Mouse (Mus musculus) stomach, embryonic 16.5 days (tissue): ENCODE measurements around the gene Umps. TPM values are rescaled to one million over a fixed set of nuclear protein-coding genes. Genes with fewer than 3 reads are reported as not detected.

ENCODE experiments used
- ATAC-seq: fragments of 200-750 bp; cut with Nextera tagmentation; 2 replicates; pipeline ENCODE4 v1.8.0; 2017; ENCODE audit warnings: moderate number of reproducible peaks, moderate TSS enrichment; ENCODE audit not compliant: insufficient read depth, low FRiP score
- H3K27ac ChIP-seq: fragments of 300-500 bp; sonication (generic); 2 replicates; pipeline ENCODE4 v1.5.1; 2014; ENCODE audit warnings: low read length
- H3K27me3 ChIP-seq: fragments of 300-500 bp; sonication (generic); 2 replicates; pipeline ENCODE4 v1.6.1; 2014; ENCODE audit warnings: low read length, control low read depth, mixed read lengths; ENCODE audit not compliant: control insufficient read depth, insufficient read depth
- H3K36me3 ChIP-seq: fragments of 300-500 bp; sonication (generic); 2 replicates; pipeline ENCODE4 v1.6.1; 2014; ENCODE audit warnings: low read length; ENCODE audit not compliant: control insufficient read depth, insufficient read depth
- H3K4me1 ChIP-seq: fragments of 300-500 bp; sonication (generic); 2 replicates; pipeline ENCODE4 v1.6.1; 2014; ENCODE audit warnings: low read length, control low read depth, mixed read lengths; ENCODE audit not compliant: control insufficient read depth, insufficient read depth
- H3K4me2 ChIP-seq: fragments of 300-500 bp; sonication (generic); 2 replicates; pipeline ENCODE4 v1.6.1; 2014; ENCODE audit warnings: low read depth, low read length, mixed read lengths
- H3K4me3 ChIP-seq: fragments of 300-500 bp; sonication (generic); replicated peaks from 2 replicates; pipeline ENCODE4 v1.5.1; 2014; ENCODE audit warnings: mild to moderate bottlenecking, low read length
- H3K9ac ChIP-seq: fragments of 300-500 bp; sonication (generic); 2 replicates; pipeline ENCODE4 v1.6.1; 2014; ENCODE audit warnings: low read length
- H3K9me3 ChIP-seq: fragments of 300-500 bp; sonication (generic); replicated peaks from 2 replicates; pipeline ENCODE4 v1.6.1; 2016; ENCODE audit warnings: low read length, control low read depth; ENCODE audit not compliant: control insufficient read depth
- WGBS: fragments of 180-500 bp; shearing (Covaris S2); extraction: QIAGEN DNeasy Blood & Tissue Kit; methylation state at CpG from one replicate; pipeline ENCODE4 v1.1.7; 2014; 5-methylcytosine and 5-hydroxymethylcytosine counted together
- polyA plus RNA-seq: library from polyadenylated mRNA; unstranded; fragments of >200 nt; fragmentation: Nextera tagmentation; extraction: Ambion mirVana; gene quantifications from 2 replicates; pipeline ENCODE4 v1.2.1, GENCODE M21; 2015

Gene Umps
- 53.5 and 54.5 TPM in 2 replicates for polyA plus RNA-seq

GRCm38 (mm10) chr16:33966538-33967282 lies at the start of gene Umps:
Gene Umps (minus strand): TSS chr16:33967038.
- Histone ChIP-seq H3K9ac (peak within 1 kb of the TSS; percentile 93), H3K4me3 (peak within 1 kb of the TSS; percentile 93), H3K9me3 (no peaks in the 10 kb centered on the region), H3K27ac (peak within 1 kb of the TSS; percentile 79), H3K4me2 (peak within 1 kb of the TSS; percentile 74), H3K27me3 (no peaks in the 10 kb centered on the region), H3K4me1 (peaks cover 18% of the 10 kb centered on the region), H3K36me3 (peaks cover 7% of the 10 kb centered on the region; the same call in 1 of the 2 replicates)
- peak; percentile 86 for ATAC-seq
- under 1% methylated on average over 44 of the region's 44 CpGs for WGBS

DNA sequence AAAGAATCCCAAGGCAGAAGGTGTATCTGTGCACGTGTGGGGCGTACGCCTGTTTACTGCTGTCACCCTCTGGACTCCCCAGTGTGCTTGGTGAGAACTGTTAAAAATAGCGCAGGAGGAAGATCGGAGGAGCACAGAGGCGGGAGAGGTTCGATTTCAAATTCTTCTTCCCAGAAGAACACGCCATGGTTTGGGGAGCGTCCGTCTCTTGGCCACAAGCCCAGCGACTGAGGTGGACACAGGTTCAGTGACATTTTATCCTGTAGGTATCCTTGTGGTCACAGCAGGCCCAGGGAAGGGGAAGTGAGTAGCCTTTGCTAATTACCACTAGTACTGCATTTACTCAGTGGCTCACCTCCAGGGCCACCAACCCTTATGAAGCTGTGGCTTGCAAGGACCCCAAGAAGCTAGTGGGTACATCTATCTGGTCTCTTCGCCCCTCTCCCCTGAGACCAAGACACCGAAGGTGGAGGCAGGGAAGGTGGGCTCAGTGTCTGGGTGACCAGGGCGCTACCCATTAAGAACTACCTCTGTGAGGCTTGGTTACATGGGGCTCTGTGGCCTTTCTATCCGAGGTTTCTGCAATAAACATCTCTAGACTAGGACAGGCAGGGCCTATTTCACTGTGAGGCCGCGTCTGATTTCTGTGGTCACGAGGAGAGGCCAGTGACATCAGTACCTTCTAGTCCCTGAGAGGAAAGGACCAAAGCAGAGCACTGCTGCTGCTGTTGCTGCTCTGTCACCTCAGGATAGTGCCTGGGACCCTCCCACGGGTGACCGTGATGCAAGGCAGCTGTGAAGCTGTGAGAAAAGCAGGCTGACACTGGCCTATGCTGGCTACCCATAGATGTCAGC lies 45.4 kb upstream of the Umps start:
- H3K4me3 ChIP-seq = no peak overlapping the region
- WGBS = 86% methylated on average over 20 of the region's 20 CpGs
- no peak overlapping the region for H3K9ac ChIP-seq
- H3K4me2 ChIP-seq = no peak overlapping the region
- H3K27me3 ChIP-seq = no peaks in the 10 kb centered on the region
- H3K27ac ChIP-seq = no peak overlapping the region
- 0 out of 2 replicates have a peak, but pooled peaks cover 2% of the 10 kb centered on the region for H3K9me3 ChIP-seq
- peaks cover 11% of the 10 kb centered on the region for H3K36me3 ChIP-seq
- ATAC-seq = no peak
- H3K4me1 ChIP-seq = no peaks in the 10 kb centered on the region

- no peak overlapping the region for H3K4me2 ChIP-seq
- peaks cover 3% of the 10 kb centered on the region; the same call in 1 of the 2 replicates for H3K4me1 ChIP-seq
- 96% methylated on average over 2 of the region's 2 CpGs for WGBS
- H3K36me3 ChIP-seq = peaks cover 5% of the 10 kb centered on the region
- no peak for ATAC-seq
- H3K9me3 ChIP-seq = 0 out of 2 replicates have a peak, but pooled peaks cover 2% of the 10 kb centered on the region
- no peak overlapping the region for H3K4me3 ChIP-seq
- no peaks in the 10 kb centered on the region for H3K27me3 ChIP-seq
- H3K9ac ChIP-seq = no peak overlapping the region
- no peak overlapping the region for H3K27ac ChIP-seq
These were observed 42.7 kb upstream of the Umps start for GRCm38 (mm10) chr16:34009567-34009966.

- Histone ChIP-seq H3K9me3 (0 out of 2 replicates have a peak, but pooled peaks cover 2% of the 10 kb centered on the region), H3K27ac (no peak overlapping the region), H3K27me3 (no peaks in the 10 kb centered on the region), H3K4me2 (no peak overlapping the region), H3K4me3 (no peak overlapping the region), H3K9ac (no peak overlapping the region), H3K36me3 (no peaks in the 10 kb centered on the region; the same call in 1 of the 2 replicates), H3K4me1 (peaks cover 11% of the 10 kb centered on the region)
- WGBS = 91% methylated on average over 3 of the region's 3 CpGs
- ATAC-seq = no peak
These were observed 39.1 kb upstream of the Umps start for GRCm38 (mm10) chr16:34005986-34006385.

DNA sequence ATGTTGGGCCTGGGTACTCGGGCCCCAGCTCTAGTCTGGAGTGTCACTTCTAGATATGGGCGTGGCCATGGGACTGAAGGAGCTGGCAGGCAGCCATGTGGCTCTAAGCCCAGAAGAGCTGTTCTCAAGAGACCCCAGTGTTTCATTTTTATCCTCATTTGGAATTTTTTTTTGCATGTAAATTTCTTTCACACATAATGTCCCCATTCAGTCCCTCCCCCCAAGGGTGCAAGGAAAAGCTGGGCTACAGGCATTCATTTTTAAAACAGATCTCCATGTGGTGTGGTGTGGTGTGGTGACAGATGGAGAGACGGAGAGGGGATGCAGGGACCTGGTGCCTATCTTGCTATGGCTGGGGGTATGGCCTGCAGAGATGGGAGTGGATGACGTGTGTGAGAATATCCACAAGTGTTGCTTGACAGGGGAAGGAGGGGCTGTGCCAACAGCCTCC lies 37.3 kb upstream of the Umps start:
- H3K4me2 ChIP-seq = no peak overlapping the region; the same call in 1 of the 2 replicates
- no peaks in the 10 kb centered on the region for H3K27me3 ChIP-seq
- 14% methylated on average over 4 of the region's 4 CpGs for WGBS
- peak; percentile 75 for ATAC-seq
- H3K36me3 ChIP-seq = no peaks in the 10 kb centered on the region
- peaks cover 11% of the 10 kb centered on the region for H3K4me1 ChIP-seq
- no peaks in the 10 kb centered on the region for H3K9me3 ChIP-seq
- no peak overlapping the region for H3K9ac ChIP-seq
- H3K4me3 ChIP-seq = no peak overlapping the region
- H3K27ac ChIP-seq = peak overlapping the region; percentile 4; the same call in 1 of the 2 replicates

- 54% methylated on average over 10 of the region's 10 CpGs for WGBS
- no peak for ATAC-seq
- Histone ChIP-seq H3K9me3 (no peaks in the 10 kb centered on the region), H3K4me1 (peaks cover 11% of the 10 kb centered on the region), H3K9ac (no peak overlapping the region), H3K36me3 (no peaks in the 10 kb centered on the region), H3K27ac (0 out of 2 replicates have a peak overlapping the region, but pooled peaks have one; percentile 4), H3K4me2 (no peak overlapping the region), H3K27me3 (no peaks in the 10 kb centered on the region), H3K4me3 (no peak overlapping the region)
These were observed 36.8 kb upstream of the Umps start for GRCm38 (mm10) chr16:34003566-34004127.

DNA sequence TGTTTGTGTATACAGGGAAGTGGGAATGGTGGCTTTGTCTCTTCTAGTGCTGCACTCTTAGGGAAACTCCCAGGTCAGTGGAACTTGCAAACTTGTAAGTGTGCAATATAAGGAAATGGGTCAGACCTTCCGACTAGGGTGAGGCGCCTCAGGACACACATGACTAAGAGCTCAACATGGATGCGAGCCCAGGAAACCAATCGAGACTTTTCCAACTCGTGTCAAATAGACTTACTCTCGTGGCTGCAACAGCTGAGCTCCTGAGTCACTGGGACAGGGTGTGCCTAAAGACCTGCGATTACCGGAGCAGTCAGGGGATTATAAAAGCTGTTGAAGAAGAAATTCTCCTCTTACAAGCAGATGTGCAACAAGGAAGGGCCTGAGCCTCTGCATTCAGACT lies 33.9 kb upstream of the Umps start:
- H3K4me1 ChIP-seq = peaks cover 11% of the 10 kb centered on the region
- ATAC-seq = peak; percentile 32; the same call in 1 of the 2 replicates
- no peaks in the 10 kb centered on the region for H3K36me3 ChIP-seq
- H3K27ac ChIP-seq = peak overlapping the region; percentile 22; the same call in 1 of the 2 replicates
- WGBS = 42% methylated on average over 8 of the region's 8 CpGs
- H3K9me3 ChIP-seq = no peaks in the 10 kb centered on the region
- no peaks in the 10 kb centered on the region for H3K27me3 ChIP-seq
- no peak overlapping the region for H3K4me2 ChIP-seq
- H3K9ac ChIP-seq = no peak overlapping the region
- no peak overlapping the region for H3K4me3 ChIP-seq

GRCm38 (mm10) chr16:33999388-33999787 lies 32.5 kb upstream of the Umps start:
- H3K4me3 ChIP-seq = no peak overlapping the region
- 29% methylated on average over 3 of the region's 3 CpGs for WGBS
- H3K27ac ChIP-seq = no peak overlapping the region
- no peak overlapping the region for H3K9ac ChIP-seq
- no peaks in the 10 kb centered on the region for H3K9me3 ChIP-seq
- peaks cover 6% of the 10 kb centered on the region for H3K4me1 ChIP-seq
- H3K4me2 ChIP-seq = no peak overlapping the region
- H3K36me3 ChIP-seq = no peaks in the 10 kb centered on the region
- H3K27me3 ChIP-seq = no peaks in the 10 kb centered on the region
- no peak for ATAC-seq
